Mouse (Mus musculus) bone marrow macrophage, adult 2 months (primary cell): ENCODE measurements around the gene Tmem19. TPM values are rescaled to one million over a fixed set of nuclear protein-coding genes. Genes with fewer than 3 reads are reported as not detected.

Source experiments
- H3K27ac ChIP-seq: 2 replicates; pipeline ENCODE4 v1.5.1; 2012; ENCODE audit warnings: low read depth, low read length; ENCODE audit not compliant: insufficient read depth
- H3K4me1 ChIP-seq: 2 replicates; pipeline ENCODE4 v1.6.1; 2012; ENCODE audit warnings: low read length; ENCODE audit not compliant: control insufficient read depth, insufficient read depth
- H3K4me3 ChIP-seq: 2 replicates; pipeline ENCODE4 v1.5.1; 2012; ENCODE audit warnings: mild to moderate bottlenecking, low read length, moderate library complexity; ENCODE audit not compliant: insufficient read depth
- CTCF ChIP-seq: IDR thresholded peaks from 2 replicates; pipeline ENCODE4 v1.5.1; 2012; ENCODE audit warnings: low read depth, mild to moderate bottlenecking, low read length, moderate library complexity
- POLR2A ChIP-seq: IDR thresholded peaks from 2 replicates; pipeline ENCODE4 v1.6.1; 2012; ENCODE audit warnings: mild to moderate bottlenecking, low read depth, low read length, borderline replicate concordance
- polyA plus RNA-seq: library from polyadenylated mRNA; stranded (reverse); fragments of >200 nt; gene quantifications from 2 replicates; pipeline ENCODE4 v1.2.4, GENCODE M21; 2012; ENCODE audit not compliant: missing spikeins, insufficient read depth, insufficient read length

The Tmem19 gene
- polyA plus RNA-seq = 35.2 and 41.0 TPM in 2 replicates

DNA sequence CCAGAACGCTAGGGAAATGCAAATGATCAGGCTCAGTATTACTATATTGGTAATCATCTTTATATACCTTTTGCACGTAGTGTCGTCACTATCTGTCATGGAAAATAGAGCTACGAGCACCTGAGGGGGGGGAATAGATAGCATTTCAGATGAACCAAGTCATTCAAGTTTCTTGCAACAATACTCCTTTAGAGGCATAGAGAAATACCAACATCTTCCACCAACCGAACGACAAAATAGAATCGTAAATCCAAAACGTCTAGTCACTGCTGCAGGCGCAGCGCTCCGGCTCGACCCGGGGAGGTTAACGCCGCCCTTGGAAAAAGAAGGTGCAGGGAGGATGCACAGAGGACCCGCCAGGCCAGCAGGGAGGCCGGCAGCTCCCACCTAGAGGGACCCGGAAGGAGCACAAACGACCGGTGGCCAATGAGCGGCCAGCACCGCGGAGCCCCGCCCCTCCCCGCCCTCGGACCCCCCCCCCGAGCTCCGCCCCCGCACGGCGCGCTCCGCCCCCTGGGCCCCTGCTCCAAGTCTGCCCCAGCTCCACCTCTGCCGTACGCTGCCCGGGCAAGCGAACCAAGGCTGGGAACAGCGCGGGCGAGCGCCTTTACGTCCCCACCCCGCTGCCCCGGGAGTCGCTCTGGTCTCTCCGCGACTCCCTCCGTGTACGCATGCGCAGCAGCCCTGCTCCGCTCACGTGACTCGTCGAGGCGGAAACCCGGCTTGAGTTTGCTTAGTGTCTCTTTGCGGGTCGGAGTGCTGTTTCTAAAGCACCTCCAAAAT, at the start of gene Tmem19:
Gene Tmem19 (minus strand): TSS at position 662 of the 783 bp plus-strand sequence.
- Histone ChIP-seq H3K4me3 (peak within 1 kb of the TSS; percentile 97), H3K4me1 (peaks cover 22% of the 10 kb centered on the region), H3K27ac (peak within 1 kb of the TSS; percentile 88)
- no peak for TF ChIP-seq CTCF
- peak; percentile 61; the same call in 1 of the 2 replicates for TF ChIP-seq POLR2A

DNA sequence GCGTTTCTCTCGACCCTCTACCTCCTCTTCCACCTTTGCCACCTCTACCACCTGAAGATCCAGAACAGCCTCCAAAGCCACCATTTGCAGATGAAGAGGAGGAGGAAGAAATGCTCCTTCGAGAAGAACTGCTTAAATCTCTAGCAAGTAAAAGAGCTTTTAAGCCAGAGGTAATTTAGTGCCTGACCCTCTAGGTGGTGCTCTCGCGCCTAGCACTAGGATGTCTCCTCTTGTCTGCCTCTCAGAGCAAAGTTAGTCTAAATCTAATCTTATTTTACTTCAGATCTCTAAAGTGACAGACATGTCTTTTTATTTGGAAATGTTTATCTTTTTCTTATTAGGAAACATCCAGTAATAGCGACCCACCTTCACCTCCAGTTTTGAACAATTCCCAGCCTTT, 44.1 kb upstream of the Tmem19 start:
- TF ChIP-seq CTCF (peak; percentile 45), POLR2A (no peak)
- H3K27ac ChIP-seq = no peak overlapping the region
- H3K4me3 ChIP-seq = no peak overlapping the region
- no peaks in the 10 kb centered on the region for H3K4me1 ChIP-seq

DNA sequence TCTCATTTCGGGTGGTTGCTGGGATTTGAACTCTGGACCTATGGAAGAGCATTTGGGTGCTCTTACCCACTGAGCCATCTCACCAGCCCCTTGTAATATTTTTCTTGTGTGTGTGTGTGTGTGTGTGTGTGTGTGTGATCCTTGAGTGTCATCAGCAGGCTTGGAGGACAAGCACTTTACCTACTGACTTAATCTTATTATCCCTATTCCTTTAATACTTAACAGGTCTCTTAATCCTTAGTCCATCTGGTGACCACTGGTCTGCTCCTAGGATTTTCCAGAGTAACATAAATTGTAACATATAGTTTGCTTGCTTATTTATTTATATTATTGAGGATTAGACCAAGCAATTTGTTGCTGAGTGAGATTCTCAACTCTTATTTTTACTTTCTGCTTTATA, 29.6 kb upstream of the Tmem19 start:
- peaks cover 18% of the 10 kb centered on the region for H3K4me1 ChIP-seq
- H3K27ac ChIP-seq = no peak overlapping the region
- TF ChIP-seq POLR2A (no peak), CTCF (no peak)
- H3K4me3 ChIP-seq = no peak overlapping the region

DNA sequence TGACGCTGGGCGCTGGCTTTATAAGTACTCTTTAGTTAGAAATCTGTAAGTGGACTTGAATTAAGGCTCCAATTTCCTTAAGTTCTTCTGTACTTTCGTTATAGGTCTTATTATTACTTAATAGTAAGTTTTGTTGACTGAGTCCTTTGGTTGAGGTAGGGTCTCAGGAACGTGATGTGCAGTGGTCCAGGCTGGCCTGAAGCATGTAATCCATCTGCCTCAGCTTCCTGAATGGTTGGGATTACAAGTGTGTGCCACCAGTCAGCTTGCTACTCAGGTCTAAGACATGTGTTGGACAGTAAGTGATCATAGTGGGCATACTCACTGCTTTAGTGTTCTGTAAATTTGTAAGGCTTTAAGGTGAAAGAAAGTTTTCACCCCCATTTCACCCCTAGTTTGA, 28.8 kb upstream of the Tmem19 start:
- Histone ChIP-seq H3K4me3 (no peak overlapping the region), H3K27ac (no peak overlapping the region), H3K4me1 (peaks cover 14% of the 10 kb centered on the region)
- TF ChIP-seq POLR2A (no peak), CTCF (no peak)

DNA sequence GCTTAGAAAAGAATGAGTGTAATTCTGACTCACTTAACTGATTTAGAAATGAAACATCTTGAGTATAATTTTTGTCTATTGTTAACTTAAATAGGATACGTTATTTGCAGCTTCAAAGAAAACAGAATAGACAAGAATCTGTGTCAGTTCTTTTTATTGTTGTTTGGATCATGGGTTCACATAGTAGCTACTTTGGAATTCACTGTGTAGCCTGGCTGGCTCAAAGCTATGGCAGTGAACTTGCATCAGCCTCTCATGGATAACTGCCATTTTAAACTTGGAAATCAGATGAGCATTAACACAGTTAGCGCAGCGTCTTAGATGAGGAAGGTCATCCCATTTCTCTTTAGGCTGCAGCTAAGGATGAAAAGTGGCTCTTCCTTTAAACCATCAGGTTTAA, 25.6 kb upstream of the Tmem19 start:
- TF ChIP-seq POLR2A (no peak), CTCF (no peak)
- Histone ChIP-seq H3K4me1 (peaks cover 14% of the 10 kb centered on the region), H3K4me3 (no peak overlapping the region), H3K27ac (no peak overlapping the region)

DNA sequence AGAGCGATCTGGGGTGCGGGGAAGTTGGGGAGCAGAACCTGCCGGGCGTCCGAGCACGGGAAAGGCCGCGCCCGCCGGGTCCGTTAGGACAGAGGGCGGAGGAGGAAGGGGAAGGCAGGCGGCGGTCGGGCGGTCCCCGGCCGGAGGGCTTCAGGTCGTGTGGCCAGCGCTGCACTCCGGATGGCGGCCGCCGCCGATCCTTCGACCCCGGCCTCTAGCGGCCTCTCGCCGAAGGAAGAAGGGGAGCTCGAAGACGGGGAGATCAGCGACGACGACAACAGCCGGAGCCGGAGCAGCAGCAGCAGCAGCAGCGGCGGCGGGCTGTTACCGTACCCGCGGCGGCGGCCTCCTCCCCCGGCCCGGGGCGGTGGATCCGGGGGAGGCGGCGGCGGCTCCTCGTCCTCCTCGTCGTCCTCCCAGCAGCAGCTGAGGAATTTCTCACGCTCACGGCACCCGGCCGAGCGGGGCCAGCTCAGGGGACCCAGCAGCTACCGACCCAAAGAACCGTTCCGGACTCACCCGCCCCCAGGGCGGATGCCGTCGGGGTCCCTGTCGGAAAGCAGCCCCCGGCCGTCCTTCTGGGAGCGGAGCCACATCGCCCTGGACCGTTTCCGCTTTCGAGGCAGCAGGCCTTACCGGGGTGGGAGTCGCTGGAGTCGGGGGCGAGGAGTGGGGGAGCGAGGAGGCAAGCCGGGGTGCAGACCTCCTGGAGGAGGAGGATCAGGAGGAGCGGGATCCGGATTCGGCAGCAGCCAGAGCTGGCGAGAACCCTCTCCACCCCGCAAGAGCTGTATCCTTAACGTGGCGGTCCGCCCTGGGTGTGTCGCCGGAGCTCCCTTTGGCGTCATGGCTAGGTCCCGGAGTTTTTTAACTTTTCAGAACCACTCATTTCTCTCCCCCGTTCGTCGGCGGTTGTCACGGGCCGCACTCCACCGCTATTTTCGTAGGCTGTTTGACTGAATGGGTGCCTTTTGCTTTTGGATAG, 23.0 kb upstream of the Tmem19 start:
- H3K4me1 ChIP-seq = peaks cover 18% of the 10 kb centered on the region
- H3K27ac ChIP-seq = peak overlapping the region; percentile 95
- 0 out of 2 replicates have a peak, but pooled peaks have one; percentile 57 for TF ChIP-seq POLR2A
- no peak; the same call in 1 of the 2 replicates for TF ChIP-seq CTCF
- peak overlapping the region; percentile 88 for H3K4me3 ChIP-seq

DNA sequence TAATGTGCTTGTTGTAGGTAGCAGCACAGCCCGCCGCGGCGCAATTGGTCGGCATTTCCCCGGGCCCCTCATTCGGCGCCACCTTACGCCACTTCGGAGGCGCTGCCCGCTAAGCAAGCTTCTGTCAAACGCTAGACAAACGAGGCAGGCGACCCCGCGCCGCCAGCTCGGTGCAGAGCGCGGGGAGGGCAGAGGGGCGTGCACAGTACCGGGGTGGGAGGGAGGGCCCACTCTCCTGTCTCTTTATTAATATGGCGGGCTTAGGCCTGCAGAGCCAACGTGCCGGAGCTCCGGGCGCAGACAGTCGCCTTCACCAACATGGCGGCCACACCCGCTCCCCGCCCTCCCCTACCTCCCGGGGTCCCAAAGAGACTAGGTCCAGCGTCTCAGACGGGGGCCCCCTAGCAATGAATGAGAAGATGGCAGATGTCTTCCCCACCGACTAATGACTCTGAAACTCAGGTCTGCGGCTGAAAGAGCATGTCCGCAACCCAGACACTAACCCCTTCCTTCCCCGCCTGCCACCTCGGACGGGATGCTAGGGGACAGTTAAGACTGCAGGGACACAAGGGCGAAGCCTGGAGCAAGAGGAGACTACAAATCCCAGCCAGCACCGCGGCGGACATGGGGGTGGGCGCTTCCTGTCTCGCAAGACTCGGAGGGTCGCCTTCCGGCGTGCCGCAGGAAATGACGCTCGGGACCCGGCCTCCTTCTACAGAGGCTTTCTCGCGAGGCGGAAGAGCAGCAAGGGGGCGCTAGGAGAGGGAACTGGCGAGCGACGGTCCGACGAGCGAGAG, 22.1 kb upstream of the Tmem19 start, which contains the start of the genes Thap2 and Zfc3h1:
Gene Thap2 (minus strand): TSS at position 223 of the 797 bp plus-strand sequence.
Gene Zfc3h1 (plus strand): TSS at position 739 of the 797 bp plus-strand sequence.
- Histone ChIP-seq H3K4me3 (peak within 1 kb of the TSS; percentile 89), H3K27ac (peak within 1 kb of the TSS; percentile 95), H3K4me1 (peaks cover 18% of the 10 kb centered on the region)
- no peak for TF ChIP-seq CTCF
- TF ChIP-seq POLR2A = no peak; the same call in 1 of the 2 replicates

DNA sequence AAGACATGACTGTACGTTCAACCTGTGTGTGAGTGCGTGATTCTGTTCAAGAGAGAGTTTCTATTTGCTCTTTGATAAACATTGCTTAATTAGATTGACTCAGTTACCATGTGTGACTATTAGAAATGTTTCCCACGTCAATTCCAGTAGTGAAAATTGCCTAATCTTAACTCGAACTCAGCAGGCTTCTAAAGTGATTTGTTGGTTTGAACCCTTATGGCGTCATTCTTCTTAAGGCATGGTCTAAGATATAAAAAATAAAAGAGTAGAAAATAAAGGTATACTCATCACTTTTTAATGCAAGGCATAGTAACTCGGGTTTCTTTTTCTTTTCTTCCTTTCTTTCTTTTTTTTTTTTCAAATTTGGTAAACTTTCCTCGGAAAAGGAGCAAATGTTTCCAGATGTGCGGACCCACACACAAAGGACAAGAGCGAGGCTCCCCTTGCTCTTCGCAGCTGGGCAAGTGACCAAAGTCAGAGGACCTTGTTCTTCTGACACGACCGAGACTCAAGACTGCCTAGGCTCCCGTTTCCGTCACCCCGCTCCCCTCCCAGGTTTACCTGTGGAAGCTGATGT, 21.4 kb upstream of the Tmem19 start:
- H3K4me1 ChIP-seq = peaks cover 18% of the 10 kb centered on the region
- TF ChIP-seq POLR2A = no peak
- no peak for TF ChIP-seq CTCF
- H3K4me3 ChIP-seq = peak overlapping the region; percentile 89
- H3K27ac ChIP-seq = peak overlapping the region; percentile 85
